Mouse (Mus musculus): ENCODE measurements at regions not wholly inside any gene's neighbourhood (a gene's known extent, or its start where the extent isn't known, plus 50 kb on each side); places are given as distances from the start of the nearest gene placed in this dataset.

- DNase-seq, result no peak
Measured at GRCm38 (mm10) chr12:92137539-92137938, 288.6 kb upstream of the Sel1l start.

- DNase-seq, result no peak
Measured at GRCm38 (mm10) chr12:92127648-92128047, 278.7 kb upstream of the Sel1l start.

GRCm38 (mm10) chr12:92120164-92120815 lies 271.3 kb upstream of the Sel1l start:
- no peak for DNase-seq

- no peak for DNase-seq
Measured at GRCm38 (mm10) chr12:92109615-92110014, 260.7 kb upstream of the Sel1l start.

GRCm38 (mm10) chr12:92100080-92100479 lies 251.1 kb upstream of the Sel1l start:
- no peak for DNase-seq

GRCm38 (mm10) chr12:92092794-92093365 lies 243.9 kb upstream of the Sel1l start:
- DNase-seq, result no peak

- no peak for DNase-seq
Measured at GRCm38 (mm10) chr12:92073209-92073608, 224.3 kb upstream of the Sel1l start.

GRCm38 (mm10) chr12:92062731-92063130 lies 213.8 kb upstream of the Sel1l start:
- DNase-seq, result no peak

- peak; percentile 2 for DNase-seq
Measured at GRCm38 (mm10) chr12:92040481-92040880, 191.5 kb upstream of the Sel1l start.

- DNase-seq, result no peak
Measured at GRCm38 (mm10) chr12:92029192-92029591, 180.2 kb upstream of the Sel1l start.

GRCm38 (mm10) chr12:92028354-92028753 lies 179.4 kb upstream of the Sel1l start:
- DNase-seq, result no peak

GRCm38 (mm10) chr12:92024461-92025218 lies 175.7 kb upstream of the Sel1l start:
- no peak for DNase-seq

GRCm38 (mm10) chr12:92019593-92020224 lies 170.8 kb upstream of the Sel1l start:
- no peak for DNase-seq

- DNase-seq, result no peak
Measured at GRCm38 (mm10) chr12:92015373-92015772, 166.4 kb upstream of the Sel1l start.

- no peak for DNase-seq
Measured at GRCm38 (mm10) chr12:92013979-92014378, 165.0 kb upstream of the Sel1l start.

GRCm38 (mm10) chr12:92013244-92013643 lies 164.3 kb upstream of the Sel1l start:
- peak; percentile 58 for DNase-seq

GRCm38 (mm10) chr12:92004391-92005094 lies 155.6 kb upstream of the Sel1l start:
- no peak for DNase-seq

GRCm38 (mm10) chr12:91999031-91999430 lies 150.1 kb upstream of the Sel1l start:
- no peak for DNase-seq

- no peak for DNase-seq
Measured at GRCm38 (mm10) chr12:91997404-91997803, 148.4 kb upstream of the Sel1l start.

GRCm38 (mm10) chr12:91995545-91995944 lies 146.6 kb upstream of the Sel1l start:
- DNase-seq, result no peak

GRCm38 (mm10) chr12:91986448-91986847 lies 137.5 kb upstream of the Sel1l start:
- DNase-seq, result no peak

GRCm38 (mm10) chr12:91980321-91980720 lies 131.4 kb upstream of the Sel1l start:
- DNase-seq, result no peak

- no peak for DNase-seq
Measured at GRCm38 (mm10) chr12:91971045-91971444, 122.1 kb upstream of the Sel1l start.
